Mouse (Mus musculus) G1E (cell line): ENCODE results near the gene Pop4.

Source experiments
- CTCF ChIP-seq: IDR thresholded peaks from 2 replicates; pipeline ENCODE4 v1.5.1; 2012; ENCODE audit warnings: low read depth, low read length, inconsistent platforms, mixed read lengths
- GATA1 ChIP-seq: IDR thresholded peaks from 2 replicates; pipeline ENCODE4 v1.6.1; 2012; ENCODE audit warnings: borderline replicate concordance, low read length, inconsistent platforms, mixed read lengths

DNA sequence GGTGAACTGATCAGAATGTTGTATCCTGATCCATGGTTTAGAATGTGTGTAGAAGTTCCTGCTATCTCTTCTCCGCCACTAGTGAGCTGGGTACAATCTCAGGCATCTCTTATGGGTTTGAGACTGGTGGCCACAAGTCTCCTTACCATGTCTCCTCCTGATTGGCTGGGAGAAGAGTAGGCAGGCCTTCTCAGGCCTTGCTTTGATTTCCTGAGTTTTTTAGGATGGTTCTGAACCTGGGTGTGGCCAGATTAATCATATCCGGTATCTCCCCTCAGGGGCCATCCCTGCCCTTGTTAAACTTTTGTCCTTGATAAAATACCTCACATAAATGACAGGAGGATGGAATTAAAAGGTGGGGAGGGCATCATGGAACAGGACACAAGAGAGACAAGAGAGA, 11.6 kb downstream of the Pop4 start:
- TF ChIP-seq CTCF (no peak), GATA1 (no peak)
